Mouse (Mus musculus) yolk sac, embryonic 10.5 days (tissue): ENCODE results near the gene Lhfpl4.

Source experiments
- DNase-seq: peaks from one replicate; pipeline ENCODE4 v3.0.0-alpha.2; 2017; ENCODE audit warnings: low spot score

The Lhfpl4 gene

GRCm38 (mm10) chr6:113168316-113168975 lies 26.7 kb downstream of the Lhfpl4 start:
- DNase-seq = no peak

- DNase-seq = no peak
Observed at GRCm38 (mm10) chr6:113166661-113167251, 28.4 kb downstream of the Lhfpl4 start.

GRCm38 (mm10) chr6:113163513-113163912 lies 31.7 kb downstream of the Lhfpl4 start:
- no peak for DNase-seq

GRCm38 (mm10) chr6:113161982-113162381 lies 33.2 kb downstream of the Lhfpl4 start:
- DNase-seq = no peak

- DNase-seq = no peak
Observed at GRCm38 (mm10) chr6:113160106-113160505, 35.1 kb downstream of the Lhfpl4 start.

GRCm38 (mm10) chr6:113156064-113156463 lies 39.1 kb downstream of the Lhfpl4 start:
- no peak for DNase-seq

GRCm38 (mm10) chr6:113154886-113155285 lies 40.3 kb downstream of the Lhfpl4 start:
- no peak for DNase-seq

- DNase-seq = no peak
Observed at GRCm38 (mm10) chr6:113154071-113154470, 41.1 kb downstream of the Lhfpl4 start.

- DNase-seq = no peak
Observed at GRCm38 (mm10) chr6:113145249-113145648, 49.9 kb downstream of the Lhfpl4 start.

- DNase-seq = no peak
Observed at GRCm38 (mm10) chr6:113144764-113145163, 50.4 kb downstream of the Lhfpl4 start.

- DNase-seq = peak; percentile 50
Observed at GRCm38 (mm10) chr6:113141389-113142094, 53.6 kb downstream of the Lhfpl4 start.

- no peak for DNase-seq
Observed at GRCm38 (mm10) chr6:113133360-113133759, 61.8 kb downstream of the Lhfpl4 start.

- no peak for DNase-seq
Observed at GRCm38 (mm10) chr6:113120806-113121205, 74.4 kb downstream of the Lhfpl4 start.
